Mouse (Mus musculus) ES-Bruce4 (cell line): ENCODE data around the gene Ghr. TPM values are rescaled to one million over a fixed set of nuclear protein-coding genes. Genes with fewer than 3 reads are reported as not detected.

Source experiments
- H3K27ac ChIP-seq: 2 replicates; pipeline ENCODE4 v1.5.1; 2012; ENCODE audit warnings: low read length, inconsistent platforms; ENCODE audit not compliant: insufficient read depth
- H3K27me3 ChIP-seq: 2 replicates; pipeline ENCODE4 v1.6.1; 2012; ENCODE audit warnings: mild to moderate bottlenecking, low read length, inconsistent platforms; ENCODE audit not compliant: control insufficient read depth, poor library complexity, insufficient read depth, severe bottlenecking
- H3K36me3 ChIP-seq: 2 replicates; pipeline ENCODE4 v1.6.1; 2012; ENCODE audit warnings: inconsistent platforms, mild to moderate bottlenecking, low read length, moderate library complexity; ENCODE audit not compliant: control insufficient read depth, poor library complexity, insufficient read depth, severe bottlenecking
- H3K4me1 ChIP-seq: one replicate; pipeline ENCODE4 v1.8.1; 2011; ENCODE audit warnings: low read length; ENCODE audit not compliant: control insufficient read depth, insufficient read depth
- H3K4me3 ChIP-seq: 2 replicates; pipeline ENCODE4 v1.5.1; 2011; ENCODE audit warnings: low read depth, mild to moderate bottlenecking, low read length
- H3K9ac ChIP-seq: 2 replicates; pipeline ENCODE4 v1.6.1; 2012; ENCODE audit warnings: low read depth, mild to moderate bottlenecking, inconsistent platforms; ENCODE audit not compliant: poor library complexity, severe bottlenecking
- H3K9me3 ChIP-seq: replicated peaks from 2 replicates; pipeline ENCODE4 v1.6.1; 2012; ENCODE audit warnings: mild to moderate bottlenecking, low read length, inconsistent platforms; ENCODE audit not compliant: control insufficient read depth, poor library complexity, insufficient read depth, severe bottlenecking
- CTCF ChIP-seq: IDR thresholded peaks from one replicate; pipeline ENCODE4 v1.8.1; 2011; ENCODE audit warnings: low read depth, low read length
- EP300 ChIP-seq: IDR thresholded peaks from 2 replicates; pipeline ENCODE4 v1.6.1; 2011; ENCODE audit warnings: low read depth, low read length; ENCODE audit not compliant: insufficient read depth
- POLR2A ChIP-seq: IDR thresholded peaks from one replicate; pipeline ENCODE4 v1.8.1; 2011; ENCODE audit warnings: low read length; ENCODE audit not compliant: insufficient read depth
- polyA plus RNA-seq: library from polyadenylated mRNA; stranded (reverse); fragments of >200 nt; gene quantifications from 2 replicates; pipeline ENCODE4 v1.2.4, GENCODE M21; 2011; ENCODE audit warnings: low read depth; ENCODE audit not compliant: missing spikeins, insufficient read depth, insufficient read length

Gene Ghr
- polyA plus RNA-seq, 1 experiment = 40.5 TPM

GRCm38 (mm10) chr15:3469230-3469629, 114.1 kb downstream of the Ghr start:
- Histone ChIP-seq H3K9me3 (no peaks in the 10 kb centered on the region), H3K27me3 (no peaks in the 10 kb centered on the region), H3K4me1 (no peaks in the 10 kb centered on the region), H3K36me3 (no peaks in the 10 kb centered on the region), H3K9ac (no peak overlapping the region), H3K27ac (no peak overlapping the region), H3K4me3 (no peak overlapping the region)
- TF ChIP-seq CTCF = no peak
- no peak for TF ChIP-seq EP300
- no peak for TF ChIP-seq POLR2A

GRCm38 (mm10) chr15:3466608-3467007, 116.7 kb downstream of the Ghr start:
- H3K36me3 ChIP-seq = no peaks in the 10 kb centered on the region
- no peak for TF ChIP-seq EP300
- no peak for TF ChIP-seq CTCF
- no peak for TF ChIP-seq POLR2A
- H3K9ac ChIP-seq = no peak overlapping the region
- no peaks in the 10 kb centered on the region for H3K4me1 ChIP-seq
- H3K27me3 ChIP-seq = no peaks in the 10 kb centered on the region
- H3K27ac ChIP-seq = no peak overlapping the region
- no peak overlapping the region for H3K4me3 ChIP-seq
- no peaks in the 10 kb centered on the region for H3K9me3 ChIP-seq

GRCm38 (mm10) chr15:3464754-3465153, 118.5 kb downstream of the Ghr start:
- Histone ChIP-seq H3K9ac (no peak overlapping the region), H3K27ac (no peak overlapping the region), H3K9me3 (no peaks in the 10 kb centered on the region), H3K27me3 (no peaks in the 10 kb centered on the region), H3K4me3 (no peak overlapping the region), H3K4me1 (no peaks in the 10 kb centered on the region), H3K36me3 (no peaks in the 10 kb centered on the region)
- TF ChIP-seq EP300 (no peak), POLR2A (no peak), CTCF (no peak)

GRCm38 (mm10) chr15:3456543-3456942, 126.7 kb downstream of the Ghr start:
- no peaks in the 10 kb centered on the region for H3K36me3 ChIP-seq
- TF ChIP-seq EP300 (no peak), CTCF (no peak)
- H3K4me1 ChIP-seq = no peaks in the 10 kb centered on the region
- H3K4me3 ChIP-seq = no peak overlapping the region
- H3K9ac ChIP-seq = no peak overlapping the region
- no peak overlapping the region for H3K27ac ChIP-seq
- H3K27me3 ChIP-seq = no peaks in the 10 kb centered on the region
- H3K9me3 ChIP-seq = no peaks in the 10 kb centered on the region

- TF ChIP-seq POLR2A (no peak), CTCF (no peak), EP300 (no peak)
- H3K9ac ChIP-seq = no peak overlapping the region
- no peaks in the 10 kb centered on the region for H3K9me3 ChIP-seq
- no peaks in the 10 kb centered on the region for H3K36me3 ChIP-seq
- H3K27me3 ChIP-seq = no peaks in the 10 kb centered on the region
- no peak overlapping the region for H3K4me3 ChIP-seq
- H3K4me1 ChIP-seq = no peaks in the 10 kb centered on the region
- no peak overlapping the region for H3K27ac ChIP-seq
Observed at GRCm38 (mm10) chr15:3455572-3455971, 127.7 kb downstream of the Ghr start.

- no peak overlapping the region for H3K9ac ChIP-seq
- no peak for TF ChIP-seq EP300
- TF ChIP-seq CTCF = no peak
- H3K36me3 ChIP-seq = no peaks in the 10 kb centered on the region
- H3K4me3 ChIP-seq = no peak overlapping the region
- no peak overlapping the region for H3K27ac ChIP-seq
- H3K4me1 ChIP-seq = no peaks in the 10 kb centered on the region
- no peaks in the 10 kb centered on the region for H3K9me3 ChIP-seq
- H3K27me3 ChIP-seq = no peaks in the 10 kb centered on the region
Observed at GRCm38 (mm10) chr15:3452080-3452752, 131.1 kb downstream of the Ghr start.
